Mouse (Mus musculus) heart, postnatal 0 days (tissue): ENCODE data around the gene Myo1e.

ENCODE experiments used
- CTCF ChIP-seq: IDR thresholded peaks from 2 replicates; pipeline ENCODE4 v1.5.1; 2016; ENCODE audit warnings: antibody characterized with exemption, control low read depth, low read depth
- EP300 ChIP-seq: IDR thresholded peaks from 2 replicates; pipeline ENCODE4 v1.6.1; 2016; ENCODE audit warnings: antibody characterized with exemption, low read depth

DNA sequence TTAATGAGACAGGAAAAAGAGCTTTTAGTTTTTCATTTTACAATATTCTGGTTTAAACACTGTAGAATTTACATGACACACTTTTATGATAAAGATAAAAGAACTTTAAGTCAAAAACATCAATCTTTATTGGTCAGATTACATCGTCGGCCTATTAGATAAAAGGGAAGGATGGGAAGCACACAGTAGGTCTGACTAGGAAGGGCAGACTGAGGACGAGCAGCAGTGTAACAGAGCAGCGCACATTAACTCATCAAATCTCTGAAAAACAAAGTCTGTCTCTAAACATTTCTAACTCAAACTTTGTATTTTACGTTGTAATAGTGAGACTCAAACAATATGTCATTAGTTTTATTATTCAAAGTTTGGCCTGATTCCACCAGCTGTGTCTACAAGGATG, 241.9 kb downstream of the Myo1e start:
- no peak for TF ChIP-seq CTCF
- no peak for TF ChIP-seq EP300
